Comparison of ENCODE assay signal across 20 mouse cellular contexts in the genomic region with DNA sequence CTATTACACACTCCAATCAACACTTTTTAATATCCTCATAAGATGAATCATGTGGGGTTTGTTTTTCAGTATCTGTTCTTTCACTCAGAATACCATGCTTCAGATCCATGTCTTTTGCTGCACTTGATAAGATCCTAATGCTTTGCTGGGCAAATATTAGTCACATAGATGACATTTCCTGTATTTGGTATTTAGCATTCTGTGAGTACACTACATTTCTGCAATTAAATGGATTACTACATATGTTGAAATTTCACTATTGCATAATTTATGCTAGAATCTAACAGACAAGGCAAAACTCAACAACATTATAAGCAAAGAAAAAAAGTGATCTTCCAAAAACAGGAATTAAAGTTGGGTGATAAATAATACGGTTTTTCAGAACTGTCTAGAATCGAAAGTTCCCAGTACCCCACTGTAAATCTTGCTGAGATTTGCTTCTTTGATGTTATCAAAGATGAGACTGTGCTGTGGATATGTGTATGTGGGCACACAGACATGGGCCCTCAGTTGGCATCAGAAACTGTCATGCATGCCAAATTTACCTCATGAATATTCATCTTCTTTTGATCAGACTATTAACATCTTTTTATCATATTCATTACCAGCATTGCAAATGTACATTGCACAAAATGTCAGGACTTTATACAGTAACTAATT.
A peak's percentile ranks its signal among the peaks of the same experiment; 100 is the strongest.
DNase-seq lines count a peak whose midpoint lies in the region; ATAC-seq and TF ChIP-seq lines count a peak whose summit lies in the region.
"Had no signal": no experiment of that assay in that cellular context is flagged by ENCODE, and none has a peak within 500 bp of the region (broad histone marks: within the 10 kb centered on the region; RNA-seq: fewer than 3 reads in every experiment).

No protein-coding gene starts in this region.

- H3K27me3 ChIP-seq in hindbrain, embryonic 16.5 days (replicated peaks; ENCODE audit: control insufficient read depth, insufficient read depth, low read length), result no peaks in the 10 kb centered on the region
- H3K27me3 ChIP-seq in hindbrain, embryonic 11.5 days (ENCODE audit: control insufficient read depth, insufficient read depth, low read length), result no peaks in the 10 kb centered on the region
- no peaks in the 10 kb centered on the region for H3K27me3 ChIP-seq in midbrain, embryonic 16.5 days (ENCODE audit: control insufficient read depth, insufficient read depth, low read depth, low read length)
- no peaks in the 10 kb centered on the region for H3K27me3 ChIP-seq in midbrain, embryonic 11.5 days (ENCODE audit: control insufficient read depth, insufficient read depth, low read length)
- no peaks in the 10 kb centered on the region for H3K27me3 ChIP-seq in midbrain, postnatal 0 days (ENCODE audit: insufficient read depth, low read length)
- H3K27me3 ChIP-seq: embryonic facial prominence, embryonic 13.5 days; limb, embryonic 15.5 days; neural tube, embryonic 12.5 days had no signal

- H3K4me1 ChIP-seq in hindbrain, embryonic 16.5 days (ENCODE audit: control insufficient read depth, insufficient read depth, low read depth, low read length), result no peaks in the 10 kb centered on the region
- no peaks in the 10 kb centered on the region for H3K4me1 ChIP-seq in hindbrain, embryonic 11.5 days (replicated peaks; ENCODE audit: control insufficient read depth, insufficient read depth, low read length)
- no peaks in the 10 kb centered on the region for H3K4me1 ChIP-seq in midbrain, embryonic 16.5 days (ENCODE audit: control insufficient read depth, insufficient read depth, low read length)
- no peaks in the 10 kb centered on the region for H3K4me1 ChIP-seq in midbrain, embryonic 11.5 days (ENCODE audit: control insufficient read depth, insufficient read depth, low read length)
- no peaks in the 10 kb centered on the region for H3K4me1 ChIP-seq in midbrain, postnatal 0 days (ENCODE audit: insufficient read depth, low read length)
- H3K4me1 ChIP-seq: embryonic facial prominence, embryonic 13.5 days; limb, embryonic 15.5 days; neural tube, embryonic 12.5 days had no signal

- no peak for DNase-seq in hindbrain, embryonic 11.5 days (ENCODE audit: low spot score)
- no peak for DNase-seq in midbrain, embryonic 11.5 days (ENCODE audit: low spot score, missing footprints)
- peak; percentile 20 for DNase-seq in brain, embryonic 18.5 days (ENCODE audit: low read depth, low spot score)
- DNase-seq in midbrain, postnatal 0 days (ENCODE audit: low spot score), result peak; percentile 55
- DNase-seq: cerebellum, adult 11-12 months; heart, adult 11 months; heart, postnatal 4 days; kidney, adult 11 months; kidney, postnatal 14 days; liver, postnatal 0 days; lung, postnatal 36 days; retina, postnatal 1 day; right cerebral cortex, postnatal 4 days; thymus, postnatal 14 days had no signal

- no peaks in the 10 kb centered on the region for H3K9me3 ChIP-seq in hindbrain, embryonic 16.5 days (ENCODE audit: control insufficient read depth, low read length)
- no peaks in the 10 kb centered on the region for H3K9me3 ChIP-seq in hindbrain, embryonic 11.5 days (ENCODE audit: control insufficient read depth, low read length)
- H3K9me3 ChIP-seq in midbrain, embryonic 16.5 days (replicated peaks; ENCODE audit: control insufficient read depth, low read length, poor library complexity, severe bottlenecking), result no peaks in the 10 kb centered on the region
- H3K9me3 ChIP-seq in midbrain, embryonic 11.5 days (ENCODE audit: control insufficient read depth, low read length), result no peaks in the 10 kb centered on the region
- no peaks in the 10 kb centered on the region for H3K9me3 ChIP-seq in midbrain, postnatal 0 days (ENCODE audit: low read length)
- H3K9me3 ChIP-seq: embryonic facial prominence, embryonic 13.5 days; limb, embryonic 15.5 days; neural tube, embryonic 12.5 days had no signal

- H3K27ac ChIP-seq in hindbrain, embryonic 16.5 days (ENCODE audit: low read depth, low read length), result no peak overlapping the region
- no peak overlapping the region for H3K27ac ChIP-seq in hindbrain, embryonic 11.5 days (ENCODE audit: low read depth, low read length)
- H3K27ac ChIP-seq in midbrain, embryonic 16.5 days (ENCODE audit: low read length), result no peak overlapping the region
- no peak overlapping the region for H3K27ac ChIP-seq in midbrain, embryonic 11.5 days (ENCODE audit: low read depth, low read length)
- no peak overlapping the region for H3K27ac ChIP-seq in midbrain, postnatal 0 days (ENCODE audit: low read depth, low read length)
- H3K27ac ChIP-seq: embryonic facial prominence, embryonic 13.5 days; limb, embryonic 15.5 days; neural tube, embryonic 12.5 days had no signal

- no peak for TF ChIP-seq CTCF in midbrain, postnatal 0 days (IDR thresholded peaks at IDR 0.05)

- H3K4me3 ChIP-seq in hindbrain, embryonic 16.5 days (ENCODE audit: low read length), result no peak overlapping the region
- H3K4me3 ChIP-seq in hindbrain, embryonic 11.5 days (ENCODE audit: low read depth, low read length), result no peak overlapping the region
- no peak overlapping the region for H3K4me3 ChIP-seq in midbrain, embryonic 16.5 days (ENCODE audit: low read depth, low read length)
- H3K4me3 ChIP-seq in midbrain, embryonic 11.5 days (ENCODE audit: low read depth, low read length), result no peak overlapping the region
- H3K4me3 ChIP-seq in midbrain, postnatal 0 days (ENCODE audit: low read depth, low read length), result no peak overlapping the region
- H3K4me3 ChIP-seq: embryonic facial prominence, embryonic 13.5 days; limb, embryonic 15.5 days; neural tube, embryonic 12.5 days had no signal

- no peak overlapping the region for H3K4me2 ChIP-seq in hindbrain, embryonic 16.5 days (ENCODE audit: low read length)
- H3K4me2 ChIP-seq in hindbrain, embryonic 11.5 days (replicated peaks; ENCODE audit: low read depth, low read length), result no peak overlapping the region
- H3K4me2 ChIP-seq in midbrain, embryonic 16.5 days (ENCODE audit: low read length), result no peak overlapping the region
- no peak overlapping the region for H3K4me2 ChIP-seq in midbrain, embryonic 11.5 days
- H3K4me2 ChIP-seq in midbrain, postnatal 0 days (ENCODE audit: low read depth, low read length, poor library complexity, severe bottlenecking), result no peak overlapping the region
- H3K4me2 ChIP-seq: embryonic facial prominence, embryonic 13.5 days; limb, embryonic 15.5 days; neural tube, embryonic 12.5 days had no signal

- H3K9ac ChIP-seq in hindbrain, embryonic 16.5 days (ENCODE audit: low read depth, low read length), result no peak overlapping the region
- no peak overlapping the region for H3K9ac ChIP-seq in hindbrain, embryonic 11.5 days (ENCODE audit: low read depth, low read length)
- H3K9ac ChIP-seq in midbrain, embryonic 16.5 days (ENCODE audit: low read depth, low read length), result no peak overlapping the region
- H3K9ac ChIP-seq in midbrain, embryonic 11.5 days (ENCODE audit: low read length), result no peak overlapping the region
- H3K9ac ChIP-seq in midbrain, postnatal 0 days (replicated peaks; ENCODE audit: low read length, poor library complexity, severe bottlenecking), result no peak overlapping the region
- H3K9ac ChIP-seq: embryonic facial prominence, embryonic 13.5 days; limb, embryonic 15.5 days; liver, postnatal 0 days; neural tube, embryonic 12.5 days had no signal

- WGBS in hindbrain, embryonic 16.5 days, result 70% methylated on average over 2 of the region's 2 CpGs
- 84% methylated on average over 2 of the region's 2 CpGs for WGBS in hindbrain, embryonic 11.5 days
- WGBS in midbrain, embryonic 16.5 days, result 75% methylated on average over 2 of the region's 2 CpGs
- WGBS in midbrain, embryonic 11.5 days, result 86% methylated on average over 2 of the region's 2 CpGs
- WGBS in midbrain, postnatal 0 days, result 70% methylated on average over 2 of the region's 2 CpGs

- peak; percentile 54; the same call in 1 of the 2 replicates for ATAC-seq in hindbrain, embryonic 16.5 days
- no peak for ATAC-seq in hindbrain, embryonic 11.5 days (ENCODE audit: low FRiP score)
- ATAC-seq in midbrain, embryonic 16.5 days, result peak; percentile 73
- ATAC-seq in midbrain, embryonic 11.5 days (ENCODE audit: low FRiP score), result no peak
- ATAC-seq in midbrain, postnatal 0 days (ENCODE audit: low FRiP score), result no peak
- ATAC-seq in erythroid progenitor cell, adult 5-6 weeks (replicated peaks; ENCODE audit: low FRiP score, poor library complexity, severe bottlenecking), result no peak
- ATAC-seq: liver, postnatal 0 days had no signal

- H3K36me3 ChIP-seq in hindbrain, embryonic 16.5 days (ENCODE audit: control insufficient read depth, insufficient read depth, low read length), result no peaks in the 10 kb centered on the region
- H3K36me3 ChIP-seq in hindbrain, embryonic 11.5 days (ENCODE audit: control insufficient read depth, insufficient read depth, low read length), result no peaks in the 10 kb centered on the region
- H3K36me3 ChIP-seq in midbrain, embryonic 16.5 days (ENCODE audit: control insufficient read depth, insufficient read depth, low read length), result no peaks in the 10 kb centered on the region
- H3K36me3 ChIP-seq in midbrain, embryonic 11.5 days (ENCODE audit: control insufficient read depth, insufficient read depth, low read length), result no peaks in the 10 kb centered on the region
- no peaks in the 10 kb centered on the region for H3K36me3 ChIP-seq in midbrain, postnatal 0 days (ENCODE audit: insufficient read depth, low read length)
- H3K36me3 ChIP-seq: embryonic facial prominence, embryonic 13.5 days; limb, embryonic 15.5 days; neural tube, embryonic 12.5 days had no signal

Comparison
In these comparisons a context has a peak if more than half of its experiments do, and no peak if none do; other contexts are left out.
1. ATAC-seq: peak in hindbrain, embryonic 16.5 days (single experiment) and midbrain, embryonic 16.5 days (single experiment); none in hindbrain, embryonic 11.5 days (single experiment), midbrain, embryonic 11.5 days (single experiment), midbrain, postnatal 0 days (single experiment) and erythroid progenitor cell, adult 5-6 weeks (single experiment).
2. DNase-seq: peak in brain, embryonic 18.5 days (single experiment) and midbrain, postnatal 0 days (single experiment); none in hindbrain, embryonic 11.5 days (single experiment) and midbrain, embryonic 11.5 days (single experiment).